Mouse (Mus musculus): ENCODE results near the gene Trim30c.

DNA sequence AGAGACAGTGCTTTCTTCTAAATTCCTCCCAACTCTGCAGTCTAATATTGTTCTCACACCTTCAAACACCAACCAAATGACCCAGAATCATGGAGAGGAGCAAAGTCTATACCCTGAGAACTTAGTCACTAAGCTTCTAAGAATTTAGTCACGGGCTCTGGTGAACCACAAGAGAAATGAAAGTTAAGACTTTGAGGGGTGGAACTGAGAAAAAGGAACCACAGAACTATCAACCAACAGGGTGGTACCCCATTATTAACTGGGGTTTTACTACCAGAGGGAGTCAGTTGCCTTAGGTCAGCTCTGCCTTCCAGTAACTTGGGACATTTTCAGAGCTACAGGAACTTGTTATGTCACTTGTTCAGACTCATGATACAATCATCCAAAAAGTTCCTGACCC lies at the start of gene Trim30c:
- no peak for TF ChIP-seq POLR2A (IDR thresholded peaks at IDR 0.05; ENCODE audit: borderline replicate concordance, extremely low read depth, low read depth, low read length)
- TF ChIP-seq CTCF (IDR thresholded peaks at IDR 0.05; ENCODE audit: insufficient read depth, low read length): no peak

All from lung, adult 2 months (tissue).